Mouse (Mus musculus) hindbrain, embryonic 10.5 days (tissue): ENCODE data around the gene Fto. TPM values are rescaled to one million over a fixed set of nuclear protein-coding genes. Genes with fewer than 3 reads are reported as not detected.

Experiments used
- DNase-seq: peaks from one replicate; pipeline ENCODE4 v3.0.0-alpha.2; 2017; ENCODE audit warnings: low spot score
- H3K27ac ChIP-seq: fragments of 300-500 bp; sonication (generic); 2 replicates; pipeline ENCODE4 v1.5.1; 2016; ENCODE audit warnings: mild to moderate bottlenecking, moderate library complexity
- H3K27me3 ChIP-seq: fragments of 300-500 bp; sonication (generic); 2 replicates; pipeline ENCODE4 v1.6.1; 2016; ENCODE audit warnings: mild to moderate bottlenecking; ENCODE audit not compliant: poor library complexity, insufficient read depth, severe bottlenecking
- H3K36me3 ChIP-seq: fragments of 300-500 bp; sonication (generic); 2 replicates; pipeline ENCODE4 v1.6.1; 2016; ENCODE audit warnings: mild to moderate bottlenecking, moderate library complexity
- H3K4me1 ChIP-seq: fragments of 300-500 bp; sonication (generic); replicated peaks from 2 replicates; pipeline ENCODE4 v1.6.1; 2016; ENCODE audit warnings: mild to moderate bottlenecking
- H3K4me3 ChIP-seq: fragments of 300-500 bp; sonication (generic); 2 replicates; pipeline ENCODE4 v1.5.1; 2016; ENCODE audit warnings: mild to moderate bottlenecking, moderate library complexity
- H3K9me3 ChIP-seq: fragments of 300-500 bp; sonication (generic); 2 replicates; pipeline ENCODE4 v1.6.1; 2016; ENCODE audit warnings: mild to moderate bottlenecking, moderate library complexity
- WGBS: fragments of 180-500 bp; shearing (Covaris S2); methylation state at CpG from one replicate; pipeline ENCODE4 v1.1.7; 2016; 5-methylcytosine and 5-hydroxymethylcytosine counted together
- polyA plus RNA-seq: library from polyadenylated mRNA; unstranded; fragments of >200 nt; fragmentation: Nextera tagmentation; extraction: Ambion mirVana; gene quantifications from 2 replicates; pipeline ENCODE4 v1.2.1, GENCODE M21; 2016

Gene Fto
- polyA plus RNA-seq, 1 experiment from 2014 or later, result 103 TPM

DNA sequence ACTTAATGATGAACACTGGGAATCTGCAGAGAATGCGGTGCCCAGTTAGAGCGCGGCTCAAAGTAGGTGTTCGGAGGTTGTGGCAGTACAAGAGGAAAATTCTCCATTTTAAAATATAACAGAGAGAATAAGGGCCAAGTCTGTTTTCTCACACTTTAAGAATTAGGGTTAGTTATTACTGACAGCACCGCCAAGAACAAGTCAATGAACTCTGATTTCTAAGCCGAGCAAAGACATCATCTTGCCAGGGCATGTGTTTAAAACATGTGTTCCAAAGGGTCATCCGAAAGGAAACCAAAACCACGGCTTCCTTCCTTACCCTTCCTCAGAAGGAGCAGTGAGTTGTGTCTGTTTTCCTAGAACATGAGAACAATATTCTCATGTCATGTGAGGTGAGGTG is 226.3 kb downstream of the Fto start:
- WGBS, result 91% methylated on average over 8 of the region's 8 CpGs
- Histone ChIP-seq H3K4me1 (peaks cover 28% of the 10 kb centered on the region), H3K27me3 (peaks cover 13% of the 10 kb centered on the region), H3K36me3 (0 out of 2 replicates have a peak, but pooled peaks cover 4% of the 10 kb centered on the region), H3K9me3 (no peaks in the 10 kb centered on the region), H3K27ac (no peak overlapping the region), H3K4me3 (no peak overlapping the region)
- no peak for DNase-seq

DNA sequence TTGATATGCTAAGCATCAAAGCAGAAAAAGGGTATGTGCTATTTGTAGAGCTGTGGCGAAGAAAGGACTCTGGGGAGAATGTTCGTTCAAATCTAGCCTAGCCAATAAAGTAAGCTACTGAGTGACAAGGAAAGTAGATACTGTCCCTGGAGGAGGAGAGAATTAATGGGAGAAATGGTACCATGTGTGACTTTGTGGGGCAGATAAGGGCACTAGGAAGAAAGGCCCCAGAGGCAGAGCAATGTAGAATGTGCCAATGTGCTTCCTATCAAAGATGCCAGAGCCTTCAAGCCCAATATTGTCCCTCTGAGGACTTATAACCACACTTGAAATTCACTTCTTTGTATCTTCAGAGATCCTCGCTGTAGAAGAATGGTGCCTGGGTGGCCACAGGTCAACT is 227.9 kb downstream of the Fto start:
- 85% methylated on average over 3 of the region's 3 CpGs for WGBS
- H3K4me1 ChIP-seq, result peaks cover 32% of the 10 kb centered on the region
- H3K4me3 ChIP-seq, result no peak overlapping the region
- H3K27ac ChIP-seq, result no peak overlapping the region
- no peak for DNase-seq
- 0 out of 2 replicates have a peak, but pooled peaks cover 4% of the 10 kb centered on the region for H3K36me3 ChIP-seq
- peaks cover 1% of the 10 kb centered on the region for H3K27me3 ChIP-seq
- H3K9me3 ChIP-seq, result no peaks in the 10 kb centered on the region

DNA sequence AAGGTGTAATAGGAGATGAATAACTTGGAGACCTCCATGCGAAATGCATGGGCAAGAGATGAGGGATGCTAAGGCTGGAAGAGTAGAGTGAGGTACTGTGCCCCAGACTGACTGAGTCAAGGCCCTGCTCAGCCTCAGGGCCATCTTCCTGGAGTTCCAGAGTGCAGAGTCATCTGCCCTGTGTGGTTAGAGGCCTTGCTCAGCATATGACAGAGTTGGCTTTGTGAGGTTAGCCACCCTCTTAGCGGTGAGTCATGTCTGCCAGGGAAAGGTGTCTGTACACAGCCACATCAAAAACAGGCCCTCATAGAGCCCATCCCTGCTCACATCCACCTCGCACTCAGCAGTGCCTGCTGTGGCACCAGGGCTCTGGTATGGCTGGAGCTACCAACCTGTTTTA is 232.2 kb downstream of the Fto start:
- H3K27me3 ChIP-seq, result no peaks in the 10 kb centered on the region
- no peaks in the 10 kb centered on the region for H3K9me3 ChIP-seq
- 0 out of 2 replicates have a peak, but pooled peaks cover 4% of the 10 kb centered on the region for H3K36me3 ChIP-seq
- WGBS, result 89% methylated on average over 3 of the region's 3 CpGs
- H3K4me3 ChIP-seq, result no peak overlapping the region
- H3K27ac ChIP-seq, result no peak overlapping the region; the same call in 1 of the 2 replicates
- peaks cover 13% of the 10 kb centered on the region for H3K4me1 ChIP-seq
- no peak for DNase-seq

DNA sequence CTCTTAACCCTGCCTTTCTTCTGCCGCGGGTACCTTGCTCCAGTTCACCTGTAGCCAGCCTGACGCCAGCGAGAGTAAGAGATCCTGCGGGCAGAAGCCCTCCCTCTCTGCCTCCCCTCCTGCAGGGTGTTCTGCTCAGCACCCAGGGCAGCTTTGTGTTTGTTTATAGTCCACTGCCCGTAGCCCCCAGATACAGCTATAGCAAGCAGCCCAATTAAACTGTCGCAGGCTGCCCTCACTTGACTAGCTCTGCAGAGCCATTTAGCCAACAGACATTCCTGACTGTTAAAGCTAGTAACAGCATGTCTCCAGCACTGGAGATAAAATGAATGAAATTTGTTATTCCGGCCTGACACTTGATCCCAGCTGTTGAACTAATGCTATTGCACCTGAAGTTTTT is 233.3 kb downstream of the Fto start:
- H3K27me3 ChIP-seq, result no peaks in the 10 kb centered on the region
- H3K36me3 ChIP-seq, result 0 out of 2 replicates have a peak, but pooled peaks cover 4% of the 10 kb centered on the region
- 50% methylated on average over 8 of the region's 8 CpGs for WGBS
- peaks cover 23% of the 10 kb centered on the region for H3K4me1 ChIP-seq
- H3K27ac ChIP-seq, result 0 out of 2 replicates have a peak overlapping the region, but pooled peaks have one; percentile 23
- no peak overlapping the region for H3K4me3 ChIP-seq
- DNase-seq, result no peak
- no peaks in the 10 kb centered on the region for H3K9me3 ChIP-seq

DNA sequence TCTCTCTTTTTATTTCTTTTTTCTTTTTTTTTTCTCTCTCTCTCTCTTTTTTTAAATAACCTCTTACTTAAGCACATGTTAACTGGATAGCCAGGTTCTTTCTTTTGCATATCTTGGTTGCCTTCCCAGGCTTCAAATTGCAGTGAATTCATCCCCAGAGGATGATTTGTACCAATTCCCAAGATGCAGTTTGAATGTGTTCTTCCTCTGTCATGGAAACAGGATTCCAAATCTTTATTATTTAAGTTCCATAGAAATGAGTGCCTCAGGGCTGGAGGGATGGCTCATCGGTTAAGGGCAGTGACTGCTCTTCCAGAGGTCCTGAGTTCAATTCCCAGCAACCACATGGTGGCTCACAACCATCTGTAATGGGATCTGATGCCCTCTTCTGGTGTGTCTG is 236.8 kb downstream of the Fto start:
- no peaks in the 10 kb centered on the region for H3K36me3 ChIP-seq
- DNase-seq, result no peak
- WGBS, result 83% methylated on average over 1 of the region's 1 CpGs
- no peaks in the 10 kb centered on the region for H3K9me3 ChIP-seq
- no peak overlapping the region for H3K4me3 ChIP-seq
- no peak overlapping the region for H3K27ac ChIP-seq
- peaks cover 52% of the 10 kb centered on the region for H3K4me1 ChIP-seq
- no peaks in the 10 kb centered on the region for H3K27me3 ChIP-seq

DNA sequence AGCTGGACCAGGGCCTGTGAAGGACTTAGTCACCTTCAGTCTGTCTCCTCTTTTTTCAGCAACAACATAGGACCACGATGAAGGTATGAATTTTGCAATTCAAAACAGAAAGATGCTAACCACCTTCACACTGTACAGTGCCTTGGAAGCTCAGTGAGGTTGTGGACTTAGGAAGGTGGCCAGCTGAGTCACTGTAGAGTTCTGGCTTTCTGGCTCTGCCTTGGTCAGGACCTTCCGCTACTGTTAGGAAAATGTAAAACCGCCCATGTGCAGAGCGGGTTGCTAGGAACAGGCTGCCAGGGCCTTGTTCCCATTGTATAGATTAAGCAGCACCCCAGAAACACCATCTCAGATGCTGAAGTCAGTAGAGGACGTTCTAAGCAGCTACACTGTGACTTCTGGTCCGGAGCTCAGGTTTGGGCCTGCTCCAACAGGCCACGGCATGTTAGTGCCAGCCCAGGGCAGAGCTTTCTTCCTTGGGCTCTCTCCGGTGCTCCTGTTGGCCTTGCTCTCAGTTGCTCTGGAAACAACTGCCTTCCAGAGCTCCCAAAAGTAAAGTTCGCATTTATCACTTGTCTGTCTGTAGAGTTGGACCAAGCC is 237.9 kb downstream of the Fto start:
- Histone ChIP-seq H3K9me3 (no peaks in the 10 kb centered on the region), H3K27me3 (no peaks in the 10 kb centered on the region), H3K27ac (peak overlapping the region; percentile 69), H3K4me1 (peaks cover 45% of the 10 kb centered on the region), H3K36me3 (no peaks in the 10 kb centered on the region), H3K4me3 (no peak overlapping the region)
- 81% methylated on average over 9 of the region's 9 CpGs for WGBS
- DNase-seq, result no peak

DNA sequence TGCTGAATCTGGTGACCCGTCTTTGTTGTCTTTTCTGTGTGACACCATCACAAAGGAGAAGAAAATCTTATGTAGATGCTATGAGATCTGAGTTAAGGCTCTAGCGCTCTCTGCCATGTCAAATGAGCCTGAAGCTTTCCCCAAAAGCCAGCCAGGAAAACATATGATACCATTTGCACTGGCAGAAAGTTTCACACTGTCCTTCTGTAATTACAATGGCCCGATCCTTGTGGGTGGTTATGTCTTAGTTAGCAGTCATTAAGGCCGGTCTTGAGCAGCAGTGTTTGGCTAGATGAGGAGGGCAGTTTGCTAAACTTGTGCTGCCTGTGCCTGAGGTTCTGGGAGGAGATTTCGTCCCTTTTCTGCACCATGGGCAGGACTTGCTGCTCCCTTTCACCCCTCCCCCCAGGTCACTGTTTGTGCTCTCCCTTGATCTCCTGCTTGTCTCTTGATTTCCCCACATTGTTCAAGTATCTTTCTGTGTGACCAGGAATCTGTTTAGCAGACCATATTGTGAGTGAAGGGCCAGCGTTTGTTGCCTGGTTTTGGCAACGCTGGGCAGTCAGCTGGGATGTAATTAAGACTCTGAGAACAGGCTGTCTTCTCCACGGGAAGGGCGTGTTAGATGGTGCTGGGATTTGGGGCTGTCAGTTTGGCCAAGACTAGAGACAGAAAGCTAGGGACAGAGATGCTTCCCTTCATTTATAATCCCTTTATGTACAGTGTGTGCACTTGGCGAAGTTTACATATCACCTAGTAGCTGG is 238.6 kb downstream of the Fto start:
- Histone ChIP-seq H3K9me3 (no peaks in the 10 kb centered on the region), H3K4me1 (peaks cover 42% of the 10 kb centered on the region), H3K27ac (peak overlapping the region; percentile 69), H3K27me3 (no peaks in the 10 kb centered on the region), H3K36me3 (no peaks in the 10 kb centered on the region), H3K4me3 (no peak overlapping the region)
- 34% methylated on average over 10 of the region's 10 CpGs for WGBS
- DNase-seq, result peak; percentile 34

DNA sequence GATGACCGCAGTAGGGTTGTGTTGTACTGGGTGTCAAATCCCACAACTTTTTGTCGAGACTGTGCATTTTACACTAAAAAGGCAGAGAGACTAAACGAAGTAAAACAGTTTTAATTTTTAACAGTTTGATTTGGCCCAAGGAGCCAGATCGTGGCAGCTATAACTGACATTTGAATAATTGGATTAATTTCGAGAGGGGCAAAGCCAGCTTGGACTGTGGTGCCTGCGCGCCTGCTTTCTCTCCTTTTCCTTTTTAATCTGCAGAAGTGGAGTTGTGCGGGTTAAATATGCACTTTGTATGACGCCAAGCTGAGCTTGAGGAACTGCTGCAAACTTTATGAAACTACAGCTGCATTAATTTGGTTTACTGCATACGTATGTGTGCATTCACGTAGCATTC is 239.3 kb downstream of the Fto start:
- Histone ChIP-seq H3K4me1 (peaks cover 39% of the 10 kb centered on the region), H3K27me3 (no peaks in the 10 kb centered on the region), H3K9me3 (no peaks in the 10 kb centered on the region), H3K36me3 (no peaks in the 10 kb centered on the region), H3K4me3 (no peak overlapping the region), H3K27ac (no peak overlapping the region)
- WGBS, result 92% methylated on average over 11 of the region's 11 CpGs
- no peak for DNase-seq

DNA sequence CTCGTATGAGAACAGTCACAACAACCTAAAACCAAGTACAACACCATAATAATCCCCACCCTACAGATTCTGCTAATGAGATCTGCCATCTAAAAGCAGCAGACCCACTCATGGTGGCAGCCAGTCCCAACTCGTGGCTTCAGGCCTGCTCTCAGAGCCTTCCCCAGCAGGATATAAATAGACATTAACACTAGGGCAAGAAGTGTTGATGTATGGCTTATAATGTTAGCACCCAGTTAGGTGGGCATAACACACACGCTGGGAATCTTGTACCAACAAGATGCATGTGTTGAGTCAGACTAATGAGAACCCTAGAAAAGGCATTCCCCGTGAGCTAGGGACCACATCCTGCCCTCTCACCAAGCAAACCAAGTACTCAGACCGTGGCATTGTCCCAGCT is 240.1 kb downstream of the Fto start:
- no peaks in the 10 kb centered on the region for H3K36me3 ChIP-seq
- no peaks in the 10 kb centered on the region for H3K9me3 ChIP-seq
- WGBS, result 76% methylated on average over 5 of the region's 5 CpGs
- peaks cover 39% of the 10 kb centered on the region for H3K4me1 ChIP-seq
- H3K4me3 ChIP-seq, result no peak overlapping the region
- peak overlapping the region; percentile 5; the same call in 1 of the 2 replicates for H3K27ac ChIP-seq
- no peak for DNase-seq
- H3K27me3 ChIP-seq, result no peaks in the 10 kb centered on the region

DNA sequence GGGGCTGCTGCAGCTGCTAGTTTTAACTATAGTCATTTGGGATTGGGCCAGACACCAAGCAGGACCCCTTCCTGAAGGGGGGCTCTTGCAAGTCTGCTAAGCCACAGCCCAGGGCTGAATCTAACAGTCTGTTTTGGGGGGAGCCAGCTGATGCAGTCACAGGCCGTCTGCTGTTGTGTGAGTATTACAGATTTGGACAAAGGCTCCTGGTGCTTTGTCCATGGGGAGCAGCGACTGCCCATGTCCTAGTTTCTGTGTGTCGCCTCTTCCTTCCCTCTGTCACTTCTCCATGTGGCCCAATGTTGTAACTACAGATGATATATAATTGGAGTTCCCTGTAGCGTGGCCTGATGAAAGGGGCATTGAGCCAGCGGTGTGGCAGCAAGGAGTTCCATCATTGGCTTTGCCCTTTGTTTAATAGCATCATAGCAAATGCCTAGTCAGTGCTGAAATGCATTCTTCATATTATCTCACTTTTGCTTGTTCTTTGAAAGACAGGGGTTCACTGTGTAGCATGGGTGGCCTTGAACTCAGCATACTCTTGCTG is 243.8 kb downstream of the Fto start:
- Histone ChIP-seq H3K4me1 (peaks cover 32% of the 10 kb centered on the region), H3K9me3 (no peaks in the 10 kb centered on the region), H3K27me3 (no peaks in the 10 kb centered on the region), H3K36me3 (no peaks in the 10 kb centered on the region), H3K27ac (no peak overlapping the region), H3K4me3 (no peak overlapping the region)
- 82% methylated on average over 5 of the region's 5 CpGs for WGBS
- DNase-seq, result no peak

DNA sequence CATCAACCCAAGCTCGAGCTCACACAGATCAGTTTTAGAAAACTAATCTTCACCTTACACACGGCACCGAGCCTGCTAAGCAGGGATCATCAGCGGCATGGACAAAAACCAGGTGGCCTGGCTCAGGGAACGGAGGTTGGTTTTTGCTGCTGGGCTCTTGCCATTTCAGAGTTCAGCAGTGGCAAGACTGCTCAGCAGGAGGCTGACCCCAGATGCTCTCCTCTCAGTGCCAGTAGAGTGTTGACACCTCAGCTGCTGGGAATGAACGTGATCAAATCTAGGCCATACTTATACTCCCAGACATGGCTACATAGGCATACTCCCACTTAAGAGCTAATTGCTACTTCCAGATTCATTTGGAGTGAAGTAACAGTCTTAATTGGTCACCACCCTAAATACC is 245.1 kb downstream of the Fto start:
- WGBS, result 76% methylated on average over 6 of the region's 6 CpGs
- DNase-seq, result no peak
- Histone ChIP-seq H3K27me3 (no peaks in the 10 kb centered on the region), H3K4me3 (no peak overlapping the region), H3K27ac (no peak overlapping the region), H3K36me3 (no peaks in the 10 kb centered on the region), H3K9me3 (no peaks in the 10 kb centered on the region), H3K4me1 (peaks cover 30% of the 10 kb centered on the region)

DNA sequence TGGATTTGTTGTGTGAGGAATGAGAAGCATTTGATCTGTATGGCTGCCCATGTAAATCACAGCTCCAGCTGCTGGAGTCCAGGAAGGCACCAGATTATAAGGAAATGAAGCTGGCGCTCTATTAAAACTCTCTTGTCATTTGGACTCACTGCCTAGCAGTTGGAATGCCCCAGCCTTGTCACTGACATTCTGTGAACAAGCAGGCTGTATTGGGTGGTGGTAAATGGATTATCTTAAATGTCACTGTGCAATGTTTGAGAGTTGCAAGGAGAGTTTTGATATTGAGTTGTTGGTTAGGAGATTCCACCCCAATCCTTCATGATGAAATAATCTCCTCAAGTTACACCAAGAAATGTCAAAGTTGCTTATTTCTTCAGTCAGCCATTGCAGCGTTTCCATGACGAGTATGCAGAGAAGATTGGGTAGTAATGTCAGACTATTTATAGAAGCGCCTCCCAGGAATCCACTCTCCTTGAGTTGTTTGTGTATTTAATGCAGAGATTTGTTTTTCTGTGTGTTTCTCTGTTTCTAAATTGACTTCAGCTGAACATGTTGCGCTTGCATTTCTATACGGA is 246.8 kb downstream of the Fto start:
- Histone ChIP-seq H3K27ac (no peak overlapping the region), H3K4me3 (no peak overlapping the region), H3K27me3 (no peaks in the 10 kb centered on the region), H3K36me3 (no peaks in the 10 kb centered on the region), H3K4me1 (peaks cover 21% of the 10 kb centered on the region), H3K9me3 (no peaks in the 10 kb centered on the region)
- DNase-seq, result no peak
- WGBS, result 82% methylated on average over 6 of the region's 6 CpGs

DNA sequence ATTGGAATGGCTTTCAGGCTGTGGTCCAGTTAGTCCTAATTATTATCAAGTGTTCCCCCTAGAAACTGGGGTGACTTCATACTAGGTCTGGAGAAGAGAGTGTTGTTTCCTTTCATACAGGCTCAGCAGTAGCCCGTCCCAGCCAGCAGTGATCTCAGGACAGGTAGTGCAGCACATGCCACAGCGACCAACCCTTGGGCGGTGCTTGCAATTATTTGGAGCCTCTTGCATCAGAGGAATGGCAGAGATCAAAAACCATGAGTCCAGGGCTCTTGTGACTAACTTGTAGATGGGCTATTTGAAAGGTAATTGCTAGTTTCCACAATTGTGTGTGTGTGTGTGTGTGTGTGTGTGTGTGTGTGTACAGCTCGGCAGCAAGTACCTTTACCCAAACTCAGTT is 247.9 kb downstream of the Fto start:
- Histone ChIP-seq H3K4me1 (peaks cover 32% of the 10 kb centered on the region), H3K36me3 (no peaks in the 10 kb centered on the region), H3K27ac (no peak overlapping the region), H3K4me3 (no peak overlapping the region), H3K9me3 (no peaks in the 10 kb centered on the region), H3K27me3 (no peaks in the 10 kb centered on the region)
- DNase-seq, result no peak
- 94% methylated on average over 4 of the region's 4 CpGs for WGBS
